Mouse (Mus musculus): Measurements from ENCODE around the gene Ciao2b. TPM values are rescaled to one million over a fixed set of nuclear protein-coding genes. Genes with fewer than 3 reads are reported as not detected.
A peak's percentile ranks its signal among the peaks of the same experiment; 100 is the strongest.

Ciao2b gene
- polyA plus RNA-seq, 1 experiment from 2014 or later: 99.1 TPM

- H3K4me3 ChIP-seq (ENCODE audit: low read depth, low read length): no peak overlapping the region
- no peak overlapping the region for H3K4me2 ChIP-seq (ENCODE audit: low read depth, severe bottlenecking)
- no peaks in the 10 kb centered on the region for H3K27me3 ChIP-seq (ENCODE audit: control insufficient read depth, insufficient read depth, low read length)
- WGBS: 90% methylated on average over 6 of the region's 6 CpGs
- H3K36me3 ChIP-seq (ENCODE audit: control insufficient read depth, insufficient read depth, low read length): no peaks in the 10 kb centered on the region
- H3K4me1 ChIP-seq (ENCODE audit: control insufficient read depth, insufficient read depth, low read length): peaks cover 10% of the 10 kb centered on the region
- no peak overlapping the region for H3K9ac ChIP-seq (ENCODE audit: low read length)
- DNase-seq (ENCODE audit: low spot score) (no peak), ATAC-seq (ENCODE audit: insufficient number of reproducible peaks, low FRiP score, low TSS enrichment, low read depth) (no peak)
- H3K9me3 ChIP-seq (ENCODE audit: control insufficient read depth, low read length): no peaks in the 10 kb centered on the region
- no peak overlapping the region for H3K27ac ChIP-seq (replicated peaks; ENCODE audit: low read depth, low read length)
These were observed 3.8 kb downstream of the Ciao2b start for GRCm38 (mm10) chr8:104638010-104638409.

- Histone ChIP-seq H3K4me3 (ENCODE audit: low read depth, low read length) (no peak overlapping the region), H3K27ac (replicated peaks; ENCODE audit: low read depth, low read length) (no peak overlapping the region), H3K4me1 (ENCODE audit: control insufficient read depth, insufficient read depth, low read length) (peaks cover 18% of the 10 kb centered on the region), H3K4me2 (ENCODE audit: low read depth, severe bottlenecking) (no peak overlapping the region), H3K9me3 (ENCODE audit: control insufficient read depth, low read length) (no peaks in the 10 kb centered on the region), H3K27me3 (ENCODE audit: control insufficient read depth, insufficient read depth, low read length) (peaks cover 6% of the 10 kb centered on the region; the same call in 1 of the 2 replicates), H3K9ac (ENCODE audit: low read length) (no peak overlapping the region), H3K36me3 (ENCODE audit: control insufficient read depth, insufficient read depth, low read length) (no peaks in the 10 kb centered on the region)
- WGBS: 93% methylated on average over 3 of the region's 3 CpGs
- no peak for DNase-seq (ENCODE audit: low spot score)
- no peak for ATAC-seq (ENCODE audit: insufficient number of reproducible peaks, low FRiP score, low TSS enrichment, low read depth)
These were observed 6.6 kb downstream of the Ciao2b start for GRCm38 (mm10) chr8:104635004-104635710.

- 49% methylated on average over 9 of the region's 9 CpGs for WGBS
These were observed 8.5 kb downstream of the Ciao2b start for GRCm38 (mm10) chr8:104633156-104633744.

GRCm38 (mm10) chr8:104632486-104632885 lies 9.3 kb downstream of the Ciao2b start:
- H3K9me3 ChIP-seq (ENCODE audit: control insufficient read depth, low read length): no peaks in the 10 kb centered on the region
- DNase-seq (ENCODE audit: low spot score) (no peak), ATAC-seq (ENCODE audit: insufficient number of reproducible peaks, low FRiP score, low TSS enrichment, low read depth) (no peak)
- no peaks in the 10 kb centered on the region for H3K36me3 ChIP-seq (ENCODE audit: control insufficient read depth, insufficient read depth, low read length)
- H3K27me3 ChIP-seq (ENCODE audit: control insufficient read depth, insufficient read depth, low read length): peaks cover 11% of the 10 kb centered on the region
- H3K9ac ChIP-seq (ENCODE audit: low read length): no peak overlapping the region; the same call in 1 of the 2 replicates
- peaks cover 18% of the 10 kb centered on the region for H3K4me1 ChIP-seq (ENCODE audit: control insufficient read depth, insufficient read depth, low read length)
- no peak overlapping the region for H3K4me3 ChIP-seq (ENCODE audit: low read depth, low read length)
- 0 out of 2 replicates have a peak overlapping the region, but pooled peaks have one; percentile 73 for H3K4me2 ChIP-seq (ENCODE audit: low read depth, severe bottlenecking)
- H3K27ac ChIP-seq (replicated peaks; ENCODE audit: low read depth, low read length): 0 out of 2 replicates have a peak overlapping the region, but pooled peaks have one; percentile 26
- WGBS: 67% methylated on average over 6 of the region's 6 CpGs

More at GRCm38 (mm10) chr8:104633156-104633744, 8.5 kb downstream of the Ciao2b start:
- Histone ChIP-seq H3K27me3 (ENCODE audit: control insufficient read depth, insufficient read depth, low read length) (peaks cover 11% of the 10 kb centered on the region), H3K9ac (ENCODE audit: low read length) (no peak overlapping the region), H3K4me2 (ENCODE audit: low read depth, severe bottlenecking) (no peak overlapping the region), H3K4me3 (ENCODE audit: low read depth, low read length) (no peak overlapping the region), H3K27ac (replicated peaks; ENCODE audit: low read depth, low read length) (no peak overlapping the region), H3K9me3 (ENCODE audit: control insufficient read depth, low read length) (no peaks in the 10 kb centered on the region), H3K4me1 (ENCODE audit: control insufficient read depth, insufficient read depth, low read length) (peaks cover 18% of the 10 kb centered on the region), H3K36me3 (ENCODE audit: control insufficient read depth, insufficient read depth, low read length) (no peaks in the 10 kb centered on the region)
- no peak for DNase-seq (ENCODE audit: low spot score)
- no peak for ATAC-seq (ENCODE audit: insufficient number of reproducible peaks, low FRiP score, low TSS enrichment, low read depth)

GRCm38 (mm10) chr8:104631975-104632374 lies 9.8 kb downstream of the Ciao2b start:
- 24% methylated on average over 5 of the region's 5 CpGs for WGBS
- H3K9ac ChIP-seq (ENCODE audit: low read length): no peak overlapping the region; the same call in 1 of the 2 replicates
- peak overlapping the region; percentile 73 for H3K4me2 ChIP-seq (ENCODE audit: low read depth, severe bottlenecking)

DNA sequence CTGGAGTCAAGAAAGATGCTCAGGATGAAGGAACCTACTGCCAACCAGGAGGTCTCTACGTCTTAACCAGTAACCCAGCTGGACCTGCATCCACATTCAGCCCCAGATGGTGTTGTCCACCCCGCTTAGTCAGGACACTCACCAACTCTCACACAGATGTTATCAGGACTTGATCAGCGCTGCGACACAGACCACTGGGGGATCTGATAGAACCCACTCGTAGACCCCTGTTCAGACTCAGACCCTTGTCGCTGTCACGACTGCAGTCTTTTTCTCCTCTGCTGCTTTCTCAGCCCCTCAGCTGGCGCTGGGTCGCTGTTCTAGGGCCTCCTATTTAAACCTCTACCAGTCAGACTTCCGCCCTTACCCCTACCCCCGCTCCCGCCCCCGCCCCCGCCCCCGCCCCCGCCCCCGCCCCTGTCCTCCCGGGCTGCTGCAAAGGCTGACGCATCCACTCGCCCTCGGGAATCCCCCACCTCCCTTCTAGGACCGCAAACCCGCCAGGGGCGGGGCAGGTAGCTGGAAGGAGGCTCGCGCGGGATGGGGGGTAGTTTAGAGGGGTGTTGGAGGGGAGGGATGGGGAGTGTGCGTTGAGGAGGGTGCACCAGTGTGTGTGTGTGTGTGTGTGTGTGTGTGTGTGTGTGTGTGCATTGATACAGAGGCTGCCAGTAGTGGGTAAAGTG lies 10.6 kb downstream of the Ciao2b start, which contains the start of gene Rrad:
Rrad (minus strand) TSS at position 347 of the 683 bp plus-strand sequence.
- Histone ChIP-seq H3K27ac (replicated peaks; ENCODE audit: low read depth, low read length) (0 out of 2 replicates have a peak within 1 kb of the TSS, but pooled peaks have one; percentile 26), H3K4me1 (ENCODE audit: control insufficient read depth, insufficient read depth, low read length) (peaks cover 18% of the 10 kb centered on the region), H3K9me3 (ENCODE audit: control insufficient read depth, low read length) (no peaks in the 10 kb centered on the region), H3K4me2 (ENCODE audit: low read depth, severe bottlenecking) (peak within 1 kb of the TSS; percentile 73), H3K27me3 (ENCODE audit: control insufficient read depth, insufficient read depth, low read length) (peaks cover 11% of the 10 kb centered on the region), H3K9ac (ENCODE audit: low read length) (peak within 1 kb of the TSS; percentile 43), H3K36me3 (ENCODE audit: control insufficient read depth, insufficient read depth, low read length) (no peaks in the 10 kb centered on the region), H3K4me3 (ENCODE audit: low read depth, low read length) (peak within 1 kb of the TSS; percentile 36)
- ATAC-seq (ENCODE audit: insufficient number of reproducible peaks, low FRiP score, low TSS enrichment, low read depth) (peak; percentile 56; the same call in 1 of the 2 replicates), DNase-seq (ENCODE audit: low spot score) (peak; percentile 61)
- under 1% methylated on average over 21 of the region's 28 CpGs for WGBS

More at GRCm38 (mm10) chr8:104631975-104632374, 9.8 kb downstream of the Ciao2b start:
- Histone ChIP-seq H3K36me3 (ENCODE audit: control insufficient read depth, insufficient read depth, low read length) (no peaks in the 10 kb centered on the region), H3K9me3 (ENCODE audit: control insufficient read depth, low read length) (no peaks in the 10 kb centered on the region), H3K4me1 (ENCODE audit: control insufficient read depth, insufficient read depth, low read length) (peaks cover 18% of the 10 kb centered on the region), H3K27ac (replicated peaks; ENCODE audit: low read depth, low read length) (0 out of 2 replicates have a peak overlapping the region, but pooled peaks have one; percentile 26), H3K4me3 (ENCODE audit: low read depth, low read length) (no peak overlapping the region), H3K27me3 (ENCODE audit: control insufficient read depth, insufficient read depth, low read length) (peaks cover 11% of the 10 kb centered on the region)
- DNase-seq (ENCODE audit: low spot score): peak; percentile 34
- 0 out of 2 replicates have a peak, but pooled peaks have one; percentile 10 for ATAC-seq (ENCODE audit: insufficient number of reproducible peaks, low FRiP score, low TSS enrichment, low read depth)

DNA sequence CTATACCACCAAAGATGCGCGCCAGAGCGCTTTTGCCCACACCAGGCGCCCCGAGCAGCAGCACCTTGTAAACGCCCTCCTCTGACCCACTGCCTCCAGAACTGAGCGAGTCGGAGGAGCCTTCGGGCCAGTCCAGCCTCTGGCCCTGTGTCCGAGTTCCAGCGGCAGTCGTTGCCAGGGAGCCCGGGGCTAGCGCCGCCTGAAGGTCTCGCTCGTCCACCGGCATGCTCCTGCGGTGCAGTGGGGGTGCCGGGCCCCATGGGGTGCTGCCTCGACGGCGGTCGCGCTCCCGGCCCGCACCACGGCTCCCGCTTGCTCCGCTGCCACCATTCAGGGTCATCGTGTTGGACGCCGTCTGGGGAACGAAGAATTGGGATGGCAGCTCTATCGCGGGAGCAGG lies 11.2 kb downstream of the Ciao2b start:
- peak overlapping the region; percentile 36 for H3K4me3 ChIP-seq (ENCODE audit: low read depth, low read length)
- no peak overlapping the region for H3K27ac ChIP-seq (replicated peaks; ENCODE audit: low read depth, low read length)
- H3K4me1 ChIP-seq (ENCODE audit: control insufficient read depth, insufficient read depth, low read length): peaks cover 18% of the 10 kb centered on the region
- ATAC-seq (ENCODE audit: insufficient number of reproducible peaks, low FRiP score, low TSS enrichment, low read depth): no peak
- H3K36me3 ChIP-seq (ENCODE audit: control insufficient read depth, insufficient read depth, low read length): no peaks in the 10 kb centered on the region
- peak; percentile 38 for DNase-seq (ENCODE audit: low spot score)
- 1% methylated on average over 36 of the region's 36 CpGs for WGBS
- peak overlapping the region; percentile 73 for H3K4me2 ChIP-seq (ENCODE audit: low read depth, severe bottlenecking)
- H3K9ac ChIP-seq (ENCODE audit: low read length): peak overlapping the region; percentile 40; the same call in 1 of the 2 replicates
- H3K27me3 ChIP-seq (ENCODE audit: control insufficient read depth, insufficient read depth, low read length): peaks cover 11% of the 10 kb centered on the region
- H3K9me3 ChIP-seq (ENCODE audit: control insufficient read depth, low read length): no peaks in the 10 kb centered on the region

- Histone ChIP-seq H3K4me1 (ENCODE audit: control insufficient read depth, insufficient read depth, low read length) (peaks cover 18% of the 10 kb centered on the region), H3K27ac (replicated peaks; ENCODE audit: low read depth, low read length) (no peak overlapping the region), H3K9me3 (ENCODE audit: control insufficient read depth, low read length) (no peaks in the 10 kb centered on the region), H3K36me3 (ENCODE audit: control insufficient read depth, insufficient read depth, low read length) (no peaks in the 10 kb centered on the region), H3K4me3 (ENCODE audit: low read depth, low read length) (peak overlapping the region; percentile 36; the same call in 1 of the 2 replicates), H3K27me3 (ENCODE audit: control insufficient read depth, insufficient read depth, low read length) (peaks cover 11% of the 10 kb centered on the region), H3K9ac (ENCODE audit: low read length) (no peak overlapping the region), H3K4me2 (ENCODE audit: low read depth, severe bottlenecking) (peak overlapping the region; percentile 73; the same call in 1 of the 2 replicates)
- WGBS: 36% methylated on average over 8 of the region's 8 CpGs
- ATAC-seq (ENCODE audit: insufficient number of reproducible peaks, low FRiP score, low TSS enrichment, low read depth) (no peak), DNase-seq (ENCODE audit: low spot score) (no peak)
These were observed 11.7 kb downstream of the Ciao2b start for GRCm38 (mm10) chr8:104630111-104630479.
